Mouse (Mus musculus): ENCODE data around the gene Rad54l2. TPM values are rescaled to one million over a fixed set of nuclear protein-coding genes. Genes with fewer than 3 reads are reported as not detected.

The Rad54l2 gene
- 8.0 TPM for polyA plus RNA-seq (2012; fragmentation: generic; extraction: Trizol)
- long read RNA-seq, experiment 1, partial matches to known transcripts, result 0 of 1 reads
- long read RNA-seq, experiment 1, other reads (novel, unspliced or antisense), result 1 of 1 reads
- long read RNA-seq, experiment 2, full-length matches to known transcripts, result 3 of 10 reads
- long read RNA-seq, experiment 2, partial matches to known transcripts, result 1 of 10 reads
- long read RNA-seq, experiment 2, other reads (novel, unspliced or antisense), result 6 of 10 reads

DNA sequence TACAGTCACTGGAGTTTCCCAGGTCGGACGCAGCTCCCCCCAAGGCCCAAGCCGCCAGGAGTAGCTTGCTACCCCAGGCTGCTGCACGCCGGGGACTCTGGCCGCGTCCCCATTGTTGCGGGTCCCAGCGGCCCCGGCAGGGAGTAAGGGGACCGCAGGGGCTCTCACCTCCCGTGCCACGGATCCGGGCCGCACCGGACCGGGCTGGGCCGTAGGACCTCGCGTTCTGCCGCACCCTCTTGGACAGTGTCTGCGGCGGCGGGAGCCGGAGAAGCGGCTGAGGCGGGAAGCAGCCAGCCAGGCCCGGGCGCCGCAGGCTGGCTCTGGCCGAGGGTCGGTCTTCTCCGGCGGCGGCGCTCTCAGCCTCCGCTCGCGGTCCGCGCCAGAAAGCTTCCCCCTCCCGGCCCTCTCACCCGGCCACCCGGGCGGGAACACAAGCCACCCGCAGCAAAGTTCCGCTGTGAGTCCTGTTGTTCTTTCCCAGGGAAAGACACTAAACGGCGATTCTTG lies at the start of gene Rad54l2:
Gene Rad54l2 (minus strand): TSS at position 383 of the 510 bp plus-strand sequence.
- peak within 1 kb of the TSS; percentile 94 for H3ac ChIP-seq (ENCODE audit: control insufficient read depth, insufficient read length, low read depth)
- H3K27me3 ChIP-seq (ENCODE audit: control insufficient read depth, insufficient read depth, insufficient read length), result peaks cover 8% of the 10 kb centered on the region
- no peak for TF ChIP-seq FOSL1 (IDR thresholded peaks at IDR 0.05; ENCODE audit: insufficient read depth, low read length, poor library complexity, severe bottlenecking)
- peak; percentile 4 for TF ChIP-seq CTCF (IDR thresholded peaks at IDR 0.05; ENCODE audit: control insufficient read depth, insufficient read depth, insufficient read length)
- peaks cover 50% of the 10 kb centered on the region for H3K79me2 ChIP-seq (ENCODE audit: control insufficient read depth, insufficient read depth)
- H3K79me3 ChIP-seq (ENCODE audit: low read depth), result peaks cover 35% of the 10 kb centered on the region
- H3K36me3 ChIP-seq (ENCODE audit: control insufficient read depth, insufficient read depth), result no peaks in the 10 kb centered on the region
- peak within 1 kb of the TSS; percentile 72 for H3K4me3 ChIP-seq (ENCODE audit: insufficient read depth, poor library complexity, severe bottlenecking)

GRCm38 (mm10) chr9:106822381-106823104 lies 33.5 kb upstream of the Rad54l2 start:
- Histone ChIP-seq H3K79me2 (ENCODE audit: control insufficient read depth, insufficient read depth) (peaks cover 54% of the 10 kb centered on the region), H3ac (ENCODE audit: control insufficient read depth, insufficient read length, low read depth) (peak overlapping the region; percentile 62), H3K36me3 (ENCODE audit: control insufficient read depth, insufficient read depth) (no peaks in the 10 kb centered on the region), H3K4me3 (ENCODE audit: insufficient read depth, poor library complexity, severe bottlenecking) (peak overlapping the region; percentile 80), H3K27me3 (ENCODE audit: control insufficient read depth, insufficient read depth, insufficient read length) (no peaks in the 10 kb centered on the region), H3K79me3 (ENCODE audit: low read depth) (peaks cover 33% of the 10 kb centered on the region)
- TF ChIP-seq CEBPB (IDR thresholded peaks at IDR 0.05; ENCODE audit: low read depth), result no peak
- TF ChIP-seq MYOG (IDR thresholded peaks at IDR 0.05; ENCODE audit: control insufficient read depth, extremely low read depth, insufficient read length), result no peak

- Histone ChIP-seq H3K4me3 (ENCODE audit: insufficient read depth, poor library complexity, severe bottlenecking) (peak within 1 kb of the TSS; percentile 80), H3ac (ENCODE audit: control insufficient read depth, insufficient read length, low read depth) (peak within 1 kb of the TSS; percentile 62), H3K36me3 (ENCODE audit: control insufficient read depth, insufficient read depth) (no peaks in the 10 kb centered on the region), H3K79me3 (ENCODE audit: low read depth) (peaks cover 28% of the 10 kb centered on the region), H3K79me2 (ENCODE audit: control insufficient read depth, insufficient read depth) (peaks cover 46% of the 10 kb centered on the region), H3K27me3 (ENCODE audit: control insufficient read depth, insufficient read depth, insufficient read length) (no peaks in the 10 kb centered on the region)
- TF ChIP-seq MAX (IDR thresholded peaks at IDR 0.05) (peak; percentile 52), CEBPB (IDR thresholded peaks at IDR 0.05; ENCODE audit: low read depth) (no peak)
These were observed 32.8 kb upstream of the Rad54l2 start, which contains the start of gene Dcaf1 for GRCm38 (mm10) chr9:106821618-106822380. Dcaf1 (plus strand) TSS chr9:106821874.

DNA sequence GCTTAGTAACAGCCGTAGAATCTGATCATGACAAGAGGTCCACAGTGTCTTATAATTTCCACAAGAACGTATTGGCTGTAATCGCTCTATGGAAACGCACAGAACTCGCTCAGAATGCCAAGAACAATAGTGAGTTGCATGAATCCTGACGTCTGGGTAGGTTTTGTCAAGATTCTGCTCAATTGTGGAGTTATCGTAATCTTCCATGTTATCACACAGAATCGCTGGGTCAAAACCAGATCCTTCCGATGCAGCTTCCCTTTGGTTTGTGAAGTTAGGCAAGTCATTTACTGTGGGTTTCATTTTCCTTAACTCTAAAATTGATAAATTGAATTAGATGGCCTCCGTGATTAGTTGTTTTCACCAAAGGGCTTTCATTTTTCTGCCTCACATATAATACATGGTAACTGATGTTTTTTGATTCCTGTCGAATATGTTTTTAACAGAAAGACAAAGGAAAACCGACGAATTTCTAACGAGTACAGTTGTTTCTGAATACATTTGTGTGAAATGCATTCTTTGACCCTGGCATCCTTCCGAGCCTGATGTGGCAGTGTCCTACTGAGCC lies 32.1 kb upstream of the Rad54l2 start:
- Histone ChIP-seq H3ac (ENCODE audit: control insufficient read depth, insufficient read length, low read depth) (peak overlapping the region; percentile 33), H3K36me3 (ENCODE audit: control insufficient read depth, insufficient read depth) (no peaks in the 10 kb centered on the region), H3K27me3 (ENCODE audit: control insufficient read depth, insufficient read depth, insufficient read length) (no peaks in the 10 kb centered on the region), H3K79me3 (ENCODE audit: low read depth) (peaks cover 24% of the 10 kb centered on the region), H3K4me3 (ENCODE audit: insufficient read depth, poor library complexity, severe bottlenecking) (peak overlapping the region; percentile 80), H3K79me2 (ENCODE audit: control insufficient read depth, insufficient read depth) (peaks cover 40% of the 10 kb centered on the region)
- TF ChIP-seq USF1 (IDR thresholded peaks at IDR 0.05; ENCODE audit: low read depth) (no peak), CEBPB (IDR thresholded peaks at IDR 0.05; ENCODE audit: low read depth) (no peak), FOSL1 (IDR thresholded peaks at IDR 0.05; ENCODE audit: insufficient read depth, low read length, poor library complexity, severe bottlenecking) (no peak), MYOG (IDR thresholded peaks at IDR 0.05; ENCODE audit: control insufficient read depth, extremely low read depth, insufficient read length) (no peak), CTCF (IDR thresholded peaks at IDR 0.05; ENCODE audit: control insufficient read depth, insufficient read depth, insufficient read length) (no peak), MYOD1 (IDR thresholded peaks at IDR 0.05; ENCODE audit: control insufficient read depth, insufficient read length, low read depth) (no peak), MAX (IDR thresholded peaks at IDR 0.05) (no peak)

DNA sequence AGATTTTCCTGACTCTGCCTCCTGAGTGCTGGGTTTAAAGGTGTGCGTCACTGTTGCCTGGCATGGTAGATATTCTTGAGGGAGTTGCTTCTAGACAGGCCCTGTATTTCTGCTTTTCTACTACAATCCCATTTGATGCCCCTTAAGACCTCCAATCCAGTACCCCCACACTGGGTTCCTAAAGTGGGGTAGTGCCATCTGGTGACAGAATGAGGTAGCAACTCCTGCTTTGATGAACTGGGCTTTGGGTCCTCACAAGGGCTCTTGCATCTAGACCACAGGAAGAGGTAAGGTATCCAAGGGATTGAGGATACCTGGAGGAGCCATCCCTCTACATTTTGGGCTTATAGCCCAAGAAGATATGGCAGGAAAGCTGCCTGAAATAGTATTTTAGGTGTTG lies 30.2 kb upstream of the Rad54l2 start:
- no peak overlapping the region for H3ac ChIP-seq (ENCODE audit: control insufficient read depth, insufficient read length, low read depth)
- no peak for TF ChIP-seq MAX (IDR thresholded peaks at IDR 0.05)
- no peak for TF ChIP-seq MYOG (IDR thresholded peaks at IDR 0.05; ENCODE audit: control insufficient read depth, extremely low read depth, insufficient read length)
- no peak for TF ChIP-seq MYOD1 (IDR thresholded peaks at IDR 0.05; ENCODE audit: control insufficient read depth, insufficient read length, low read depth)
- no peak for TF ChIP-seq USF1 (IDR thresholded peaks at IDR 0.05; ENCODE audit: low read depth)
- TF ChIP-seq CEBPB (IDR thresholded peaks at IDR 0.05; ENCODE audit: low read depth), result no peak
- TF ChIP-seq CTCF (IDR thresholded peaks at IDR 0.05; ENCODE audit: control insufficient read depth, insufficient read depth, insufficient read length), result no peak
- no peak for TF ChIP-seq FOSL1 (IDR thresholded peaks at IDR 0.05; ENCODE audit: insufficient read depth, low read length, poor library complexity, severe bottlenecking)

More for the DNA sequence above, 30.2 kb upstream of the Rad54l2 start:
- H3K4me3 ChIP-seq (ENCODE audit: insufficient read depth, poor library complexity, severe bottlenecking), result no peak overlapping the region
- no peaks in the 10 kb centered on the region for H3K27me3 ChIP-seq (ENCODE audit: control insufficient read depth, insufficient read depth, insufficient read length)
- no peaks in the 10 kb centered on the region for H3K36me3 ChIP-seq (ENCODE audit: control insufficient read depth, insufficient read depth)
- H3K79me2 ChIP-seq (ENCODE audit: control insufficient read depth, insufficient read depth), result peaks cover 23% of the 10 kb centered on the region
- peaks cover 15% of the 10 kb centered on the region for H3K79me3 ChIP-seq (ENCODE audit: low read depth)
